Mouse (Mus musculus) stomach, postnatal 0 days (tissue): Measurements from ENCODE around the gene Cbx6. TPM values are rescaled to one million over a fixed set of nuclear protein-coding genes. Genes with fewer than 3 reads are reported as not detected.

ENCODE experiments used
- ATAC-seq: fragments of 200-750 bp; cut with Nextera tagmentation; 2 replicates; pipeline ENCODE4 v1.8.0; 2017; ENCODE audit not compliant: low FRiP score, low TSS enrichment
- DNase-seq: peaks from one replicate; pipeline ENCODE4 v3.0.0-alpha.2; 2016; ENCODE audit warnings: low spot score
- H3K27ac ChIP-seq: fragments of 300-500 bp; sonication (generic); replicated peaks from 2 replicates; pipeline ENCODE4 v1.5.1; 2014; ENCODE audit warnings: mild to moderate bottlenecking, control low read depth
- H3K27me3 ChIP-seq: fragments of 300-500 bp; sonication (generic); 2 replicates; pipeline ENCODE4 v1.6.1; 2014; ENCODE audit warnings: low read length; ENCODE audit not compliant: control insufficient read depth, insufficient read depth
- H3K36me3 ChIP-seq: fragments of 300-500 bp; sonication (generic); 2 replicates; pipeline ENCODE4 v1.6.1; 2014; ENCODE audit warnings: low read length, mixed read lengths; ENCODE audit not compliant: control insufficient read depth, insufficient read depth
- H3K4me1 ChIP-seq: fragments of 300-500 bp; sonication (generic); replicated peaks from 2 replicates; pipeline ENCODE4 v1.6.1; 2014; ENCODE audit warnings: antibody characterized with exemption; ENCODE audit not compliant: control insufficient read depth, insufficient read depth
- H3K4me2 ChIP-seq: fragments of 300-500 bp; sonication (generic); replicated peaks from 2 replicates; pipeline ENCODE4 v1.6.1; 2014; ENCODE audit warnings: low read depth, mild to moderate bottlenecking, control low read depth, moderate library complexity
- H3K4me3 ChIP-seq: fragments of 300-500 bp; sonication (generic); 2 replicates; pipeline ENCODE4 v1.5.1; 2014; ENCODE audit warnings: low read depth, low read length, control low read depth
- H3K9ac ChIP-seq: fragments of 300-500 bp; sonication (generic); 2 replicates; pipeline ENCODE4 v1.6.1; 2014; ENCODE audit warnings: mild to moderate bottlenecking, low read length, control low read depth, mixed read lengths
- H3K9me3 ChIP-seq: fragments of 300-500 bp; sonication (generic); 2 replicates; pipeline ENCODE4 v1.6.1; 2016; ENCODE audit warnings: low read length; ENCODE audit not compliant: control insufficient read depth
- CTCF ChIP-seq: IDR thresholded peaks from 2 replicates; pipeline ENCODE4 v1.5.1; 2016; ENCODE audit warnings: antibody characterized with exemption, low read depth, mild to moderate bottlenecking, moderate library complexity
- EP300 ChIP-seq: optimal IDR thresholded peaks from 2 replicates; pipeline ENCODE3; 2016; ENCODE audit warnings: antibody characterized with exemption
- whole genome bisulfite sequencing: fragments of 180-500 bp; shearing (Covaris S2); extraction: QIAGEN DNeasy Blood & Tissue Kit; methylation state at CpG from one replicate; pipeline ENCODE4 v1.1.7; 2014; 5-methylcytosine and 5-hydroxymethylcytosine counted together
- polyA plus RNA-seq: library from polyadenylated mRNA; unstranded; fragments of >200 nt; fragmentation: Nextera tagmentation; extraction: Ambion mirVana; gene quantifications from 2 replicates; pipeline ENCODE4 v1.2.1, GENCODE M21; 2015

The Cbx6 gene
- polyA plus RNA-seq, 1 experiment from 2014 or later, result 33.3 TPM

DNA sequence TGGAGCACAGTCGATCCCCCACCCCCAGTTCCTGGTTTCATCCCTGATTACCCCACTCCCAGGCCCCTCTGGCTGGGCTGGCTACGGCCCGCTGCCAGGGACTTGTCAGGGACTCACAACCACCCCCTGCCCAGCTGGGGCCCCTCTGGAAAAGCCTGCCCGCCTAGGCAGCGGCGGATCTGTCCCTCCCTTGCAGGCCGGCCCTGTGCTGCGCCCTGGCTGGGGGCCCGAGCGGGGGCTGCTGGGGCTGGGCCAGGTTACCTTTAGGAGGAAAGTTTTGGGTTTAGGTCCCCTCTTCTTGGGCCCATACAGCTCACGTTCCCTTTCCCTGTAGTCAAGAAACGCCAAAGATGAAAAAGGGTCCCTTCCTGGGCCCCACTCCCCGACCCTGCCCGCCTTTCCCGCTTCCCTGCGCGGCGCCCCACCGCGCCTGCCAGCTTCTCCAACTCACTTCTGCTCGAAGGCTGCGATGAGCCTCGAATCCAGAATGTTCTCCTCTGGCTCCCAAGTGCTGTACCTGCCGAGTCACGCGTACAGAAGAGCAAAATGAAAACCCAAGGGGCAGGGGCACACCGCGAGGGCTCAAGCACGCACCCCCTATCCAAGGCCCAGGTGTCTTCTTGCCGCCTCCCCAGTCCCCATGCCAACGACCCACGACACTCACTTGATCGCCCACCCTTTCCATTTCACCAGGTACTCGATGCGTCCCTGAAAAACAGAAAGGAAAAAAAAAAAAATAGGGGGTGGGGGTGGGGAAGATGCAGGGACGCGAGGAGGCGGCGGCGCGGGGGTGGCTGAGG lies 1.0 kb downstream of the Cbx6 start:
- Histone ChIP-seq H3K9me3 (no peaks in the 10 kb centered on the region), H3K4me3 (peak overlapping the region; percentile 78), H3K27me3 (no peaks in the 10 kb centered on the region), H3K4me1 (no peaks in the 10 kb centered on the region), H3K36me3 (no peaks in the 10 kb centered on the region; the same call in 1 of the 2 replicates), H3K4me2 (peak overlapping the region; percentile 89), H3K9ac (peak overlapping the region; percentile 84), H3K27ac (peak overlapping the region; percentile 90)
- TF ChIP-seq EP300 (no peak), CTCF (no peak)
- DNase-seq (peak; percentile 57), ATAC-seq (0 out of 2 replicates have a peak, but pooled peaks have one; percentile 5)
- under 1% methylated on average over 41 of the region's 41 CpGs for WGBS

DNA sequence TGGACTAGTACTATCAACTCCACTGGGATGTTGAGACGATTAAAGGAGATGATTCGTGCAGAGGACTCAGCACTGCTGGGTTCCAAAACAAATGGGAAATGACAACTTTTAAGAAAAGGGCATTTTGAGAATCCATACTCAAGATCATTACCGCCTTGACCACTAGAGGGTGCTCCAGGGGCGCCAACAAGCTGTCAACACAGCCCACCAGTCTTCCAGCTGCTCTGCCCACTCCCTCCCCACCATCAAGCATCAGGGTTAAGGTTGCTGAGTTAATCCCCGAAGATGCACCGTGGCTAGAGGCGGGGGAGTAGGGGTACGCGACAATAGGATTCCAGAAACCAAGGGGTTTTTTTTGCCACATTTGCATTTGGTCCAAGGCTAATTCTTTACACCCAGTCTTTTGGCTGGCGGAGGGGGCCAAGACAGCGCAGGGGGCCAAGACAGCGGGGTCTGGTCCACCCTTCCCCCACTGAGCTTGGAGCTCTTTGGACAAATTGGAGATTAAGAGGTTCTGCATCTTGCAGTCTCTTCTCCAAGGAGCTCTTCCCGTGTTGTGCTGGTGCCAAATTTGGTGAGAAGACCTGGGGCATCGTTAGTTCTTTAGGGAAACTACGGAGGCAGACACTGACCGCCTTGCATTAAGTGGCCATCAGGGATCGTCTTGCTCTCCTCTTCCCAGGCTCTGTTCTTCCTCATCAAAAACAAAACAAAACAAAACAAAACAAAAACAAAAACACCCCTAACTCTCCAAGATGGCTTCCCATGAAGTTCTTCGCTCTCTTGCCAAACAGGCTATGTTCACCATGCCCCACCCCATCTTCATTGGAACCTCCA lies 2.2 kb downstream of the Cbx6 start:
- TF ChIP-seq EP300, result no peak
- peak; percentile 95 for TF ChIP-seq CTCF
- Histone ChIP-seq H3K4me1 (no peaks in the 10 kb centered on the region), H3K9ac (peak overlapping the region; percentile 84), H3K27ac (peak overlapping the region; percentile 90), H3K4me2 (peak overlapping the region; percentile 89), H3K36me3 (peaks cover 10% of the 10 kb centered on the region), H3K27me3 (no peaks in the 10 kb centered on the region), H3K4me3 (peak overlapping the region; percentile 78), H3K9me3 (no peaks in the 10 kb centered on the region)
- 22% methylated on average over 18 of the region's 18 CpGs for WGBS
- ATAC-seq (no peak), DNase-seq (peak; percentile 81)

DNA sequence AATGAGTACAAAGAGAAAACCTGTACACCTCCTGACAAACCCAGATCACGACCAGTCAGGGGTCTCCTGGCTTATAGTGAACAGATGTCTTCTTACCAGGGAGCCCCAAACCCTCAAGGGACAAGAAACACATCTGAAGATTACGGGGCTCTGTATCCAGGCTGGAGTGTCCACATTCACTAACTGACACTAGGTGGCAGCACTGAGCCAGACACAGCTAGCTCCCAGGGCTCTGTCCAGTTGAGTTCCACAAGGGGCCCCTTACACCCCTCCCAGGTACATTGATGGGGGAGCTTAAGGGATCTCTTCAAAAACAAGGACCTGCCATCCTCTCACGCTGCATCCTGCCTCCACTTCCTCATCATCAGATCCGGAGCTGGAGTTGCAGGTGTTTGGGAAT lies 4.1 kb downstream of the Cbx6 start:
- peaks cover 19% of the 10 kb centered on the region for H3K36me3 ChIP-seq
- ATAC-seq (peak; percentile 45; the same call in 1 of the 2 replicates), DNase-seq (peak; percentile 72)
- TF ChIP-seq CTCF (peak; percentile 90), EP300 (no peak)
- H3K27ac ChIP-seq, result no peak overlapping the region
- H3K4me1 ChIP-seq, result no peaks in the 10 kb centered on the region
- 12% methylated on average over 4 of the region's 4 CpGs for WGBS
- no peak overlapping the region for H3K9ac ChIP-seq
- H3K4me2 ChIP-seq, result no peak overlapping the region
- no peaks in the 10 kb centered on the region for H3K27me3 ChIP-seq
- no peaks in the 10 kb centered on the region for H3K9me3 ChIP-seq
- H3K4me3 ChIP-seq, result no peak overlapping the region

DNA sequence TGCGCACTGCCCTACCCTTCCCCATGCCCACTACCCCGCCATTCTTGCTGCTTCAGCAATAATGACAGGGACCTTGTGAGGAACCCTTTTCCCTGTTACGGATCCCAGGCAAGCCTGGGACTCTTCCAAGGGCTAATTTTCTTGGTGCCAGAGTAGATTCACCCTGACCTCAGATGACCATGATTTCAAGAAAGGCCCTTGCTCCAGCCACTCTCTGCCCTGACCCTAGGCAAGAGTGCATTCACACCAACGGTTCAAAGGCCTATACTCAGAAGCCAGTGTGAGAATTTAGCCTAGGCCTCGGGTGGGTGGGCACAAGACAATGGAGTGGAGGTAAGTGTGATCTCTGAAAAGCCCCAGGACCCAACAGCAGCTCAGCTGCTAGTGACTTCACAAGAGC lies 5.1 kb downstream of the Cbx6 start:
- DNase-seq (no peak), ATAC-seq (no peak)
- H3K27me3 ChIP-seq, result no peaks in the 10 kb centered on the region
- no peak overlapping the region for H3K4me2 ChIP-seq
- no peak overlapping the region for H3K4me3 ChIP-seq
- peaks cover 19% of the 10 kb centered on the region for H3K36me3 ChIP-seq
- WGBS, result 76% methylated on average over 5 of the region's 5 CpGs
- no peaks in the 10 kb centered on the region for H3K9me3 ChIP-seq
- H3K4me1 ChIP-seq, result no peaks in the 10 kb centered on the region
- TF ChIP-seq EP300 (no peak), CTCF (no peak)
- H3K27ac ChIP-seq, result no peak overlapping the region
- H3K9ac ChIP-seq, result no peak overlapping the region

DNA sequence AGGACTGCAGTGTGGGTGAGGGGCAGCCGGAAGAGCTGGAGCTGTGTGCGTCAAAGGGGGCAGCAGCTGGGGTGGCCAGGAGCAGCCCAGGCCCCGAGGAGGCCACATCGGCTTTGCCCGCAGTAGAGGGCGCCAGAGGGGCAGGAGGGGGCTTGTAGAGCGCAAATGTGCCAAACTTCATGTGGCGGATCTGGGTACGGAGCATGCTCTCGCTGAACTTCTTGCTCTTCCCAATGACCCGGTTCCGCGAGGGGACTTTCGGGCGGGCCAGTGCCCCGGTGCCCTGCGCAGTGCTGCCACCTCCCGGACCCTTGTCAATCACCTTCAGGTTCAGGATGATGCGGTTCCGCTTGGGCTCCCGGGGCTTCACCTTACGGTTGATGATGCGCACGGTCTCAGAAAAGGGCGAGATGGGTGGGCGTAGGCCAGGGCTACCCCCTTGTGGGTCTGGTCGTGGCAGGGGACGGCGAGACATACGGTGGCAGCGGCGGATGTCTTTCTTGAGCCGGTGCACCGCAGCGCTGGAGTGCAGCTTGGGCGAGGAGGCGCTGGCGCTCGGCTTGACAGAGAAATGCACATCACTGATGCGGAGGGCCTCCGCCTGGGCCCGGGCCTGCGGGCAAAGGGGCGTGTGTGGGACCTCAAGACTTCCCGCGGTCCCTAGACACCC lies 6.0 kb downstream of the Cbx6 start:
- H3K27ac ChIP-seq, result no peak overlapping the region
- TF ChIP-seq CTCF (peak; percentile 65), EP300 (no peak)
- peak overlapping the region; percentile 31; the same call in 1 of the 2 replicates for H3K9ac ChIP-seq
- H3K4me3 ChIP-seq, result no peak overlapping the region
- H3K27me3 ChIP-seq, result no peaks in the 10 kb centered on the region
- 57% methylated on average over 46 of the region's 46 CpGs for WGBS
- DNase-seq, result peak; percentile 46
- peaks cover 19% of the 10 kb centered on the region for H3K36me3 ChIP-seq
- H3K4me2 ChIP-seq, result no peak overlapping the region
- no peaks in the 10 kb centered on the region for H3K4me1 ChIP-seq
- ATAC-seq, result no peak
- no peaks in the 10 kb centered on the region for H3K9me3 ChIP-seq
